Mouse (Mus musculus) gastrocnemius, adult 2 months (tissue): ENCODE data around the gene Ift140. TPM values are rescaled to one million over a fixed set of nuclear protein-coding genes. Genes with fewer than 3 reads are reported as not detected.
A peak's percentile ranks its signal among the peaks of the same experiment; 100 is the strongest.

ENCODE experiments used
- DNase-seq: peaks from one replicate; pipeline ENCODE4 v3.0.0; 2022
- H3K27ac ChIP-seq: fragments of 200-600 bp; 2 replicates; pipeline ENCODE4 v1.8.1; 2022; ENCODE audit warnings: mild to moderate bottlenecking
- H3K4me3 ChIP-seq: fragments of 200-600 bp; 2 replicates; pipeline ENCODE4 v1.8.1; 2022; ENCODE audit warnings: mild to moderate bottlenecking, moderate library complexity
- CTCF ChIP-seq: fragments of 200-600 bp; IDR thresholded peaks from 2 replicates; pipeline ENCODE4 v1.8.1; 2022; ENCODE audit warnings: antibody characterized with exemption, mild to moderate bottlenecking, moderate library complexity
- intact Hi-C: fragments of 180-260 bp; cut with DNase I; formaldehyde crosslinking; loops from one replicate; pipeline ENCODE4 v1.15.1; 2025
- total RNA-seq, 2 experiments: library from RNA; stranded (reverse); gene quantifications; 2 replicates each; pipeline ENCODE4 v1.2.3; 2021

The Ift140 gene
- total RNA-seq, 2 experiments from 2014 or later = 2.8 to 2.9 TPM

DNA sequence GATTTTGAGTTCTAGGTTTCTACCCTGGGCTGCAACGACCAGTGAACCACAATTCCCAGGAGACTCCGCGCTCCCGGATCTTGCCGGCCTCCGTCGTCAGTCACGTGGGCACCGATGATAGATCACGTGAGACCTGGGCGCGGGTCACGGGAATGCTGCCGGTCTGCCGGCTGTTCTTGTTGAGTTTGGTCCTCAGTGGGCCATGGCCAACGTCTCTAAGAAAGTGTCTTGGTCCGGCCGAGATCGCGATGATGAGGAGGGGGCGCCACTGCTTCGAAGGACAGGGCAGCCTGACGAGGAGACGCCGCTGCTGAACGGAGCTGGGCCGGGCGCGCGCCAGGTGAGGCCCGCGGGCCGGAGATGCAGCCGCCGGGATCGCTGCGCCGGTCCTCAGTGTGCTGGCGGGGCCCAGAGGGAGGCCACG, 117.4 kb downstream of the Ift140 start, which contains the start of gene Clcn7:
Gene Clcn7 (plus strand): TSS at position 117 of the 424 bp plus-strand sequence.
- TF ChIP-seq CTCF = no peak
- Histone ChIP-seq H3K27ac (peak within 1 kb of the TSS; percentile 91), H3K4me3 (peak within 1 kb of the TSS; percentile 99)
- DNase-seq = peak; percentile 96
- intact Hi-C loops = loop anchor here (2.0 kb wide), 1 partner anchor 52 kb away; the partner anchor contains the start of gene BC003965

DNA sequence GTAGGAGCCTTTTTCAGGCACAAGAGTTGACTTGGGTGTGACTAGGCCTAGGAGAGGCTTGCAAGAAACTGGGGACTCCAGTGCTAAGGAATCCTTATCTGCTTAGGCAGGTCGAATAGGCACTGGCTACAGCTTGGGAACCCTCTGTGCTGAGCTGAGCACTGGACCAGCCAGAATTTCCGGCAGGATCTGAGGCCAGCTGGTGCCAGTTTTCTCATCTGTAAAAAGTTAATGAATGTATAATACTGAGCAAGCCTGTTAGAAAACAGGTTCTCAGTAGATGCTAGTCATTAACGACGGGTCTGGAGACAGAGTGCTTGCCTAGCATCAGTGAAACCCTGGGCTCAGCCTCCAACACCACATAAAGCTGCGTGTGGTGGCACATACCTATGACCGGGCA, 119.7 kb downstream of the Ift140 start:
- no peak for TF ChIP-seq CTCF
- no peak overlapping the region for H3K4me3 ChIP-seq
- DNase-seq = no peak
- intact Hi-C loops = no loop called here
- H3K27ac ChIP-seq = no peak overlapping the region

DNA sequence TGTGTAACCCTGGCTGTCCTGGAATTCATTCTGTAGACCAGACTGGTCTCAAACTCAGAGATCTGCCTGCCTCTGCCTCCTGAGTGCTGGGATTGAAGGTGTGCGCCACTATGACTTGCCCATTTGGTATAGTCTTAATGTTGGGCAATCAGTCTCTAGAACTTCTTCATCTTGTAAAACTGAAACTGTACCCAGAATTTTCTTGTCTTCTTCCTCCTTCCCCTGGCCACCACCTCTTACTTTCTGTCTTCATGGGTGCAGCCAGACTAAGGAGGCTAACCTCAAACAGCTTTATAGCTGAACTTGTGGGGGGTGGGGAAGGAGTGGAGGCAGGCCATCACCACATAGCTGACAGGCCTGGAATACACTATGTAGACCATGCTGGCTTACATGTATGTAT, 122.9 kb downstream of the Ift140 start:
- Histone ChIP-seq H3K4me3 (no peak overlapping the region), H3K27ac (no peak overlapping the region)
- intact Hi-C loops = no loop called here
- no peak for TF ChIP-seq CTCF
- no peak for DNase-seq

DNA sequence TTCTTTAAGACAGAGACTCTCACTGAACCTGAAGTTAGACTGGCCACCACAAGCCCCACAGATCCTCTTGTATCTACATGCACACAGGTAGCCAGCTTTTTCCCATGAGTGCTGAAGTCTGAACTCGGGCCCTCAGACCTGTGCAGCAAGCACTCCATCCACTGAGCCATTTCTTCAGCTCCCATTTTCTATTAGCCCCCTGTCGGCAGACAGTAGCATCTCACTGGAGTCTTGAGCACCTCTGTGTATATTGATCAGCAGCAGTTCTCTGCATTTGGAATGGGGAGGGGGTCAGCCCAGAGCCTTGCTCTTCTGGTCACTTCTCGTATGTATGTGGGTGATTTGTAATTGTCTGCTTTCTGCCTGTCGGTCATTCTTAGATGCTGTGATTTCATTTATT, 124.1 kb downstream of the Ift140 start:
- peak; percentile 35; the same call in 1 of the 2 replicates for TF ChIP-seq CTCF
- no peak for DNase-seq
- no peak overlapping the region for H3K27ac ChIP-seq
- no peak overlapping the region for H3K4me3 ChIP-seq
- intact Hi-C loops = no loop called here

Other genes with a start within 250 kb of the Ift140 start
- not detected for gene Meiob, start 211.8 kb upstream of the Ift140 start, total RNA-seq
- gene Hagh, start 175.9 kb upstream of the Ift140 start, total RNA-seq = 10 to 100 TPM; 75.8 to 90.9 TPM
- 10 to 100 TPM; 34.6 to 50.6 TPM for gene Fahd1, start 165.7 kb upstream of the Ift140 start, total RNA-seq
- 1 to 10 TPM; 3.4 to 4.0 TPM for gene Igfals, start 150.1 kb upstream of the Ift140 start, total RNA-seq
- gene Nubp2, start 129.7 kb upstream of the Ift140 start, total RNA-seq = 10 to 100 TPM; 10.5 to 11.3 TPM
- 10 to 100 TPM; 30.4 to 37.7 TPM for gene Spsb3, start 129.4 kb upstream of the Ift140 start, total RNA-seq
- 10 to 100 TPM in 1 of 2 experiments, 1 to 10 TPM in 1; 9.3 to 10.9 TPM for gene Eme2, start 121.0 kb upstream of the Ift140 start, total RNA-seq
- gene Mrps34, start 121.0 kb upstream of the Ift140 start, total RNA-seq = 10 to 100 TPM; 75.8 to 95.7 TPM
- 10 to 100 TPM; 10.2 to 13.1 TPM for gene Nme3, start 119.6 kb upstream of the Ift140 start, total RNA-seq
- 10 to 100 TPM; 19.3 to 21.8 TPM for gene Mapk8ip3, start 79.1 kb upstream of the Ift140 start, total RNA-seq
- 1 to 10 TPM; 5.3 to 6.8 TPM for gene Jpt2, start 55.4 kb upstream of the Ift140 start, total RNA-seq
- 1 to 10 TPM; 6.3 to 7.1 TPM for gene Cramp1l, start 297 bp upstream of the Ift140 start, total RNA-seq
- 10 to 100 TPM in 1 of 2 experiments, 1 to 10 TPM in 1; 8.3 to 21.5 TPM for gene Tmem204, start 67.5 kb downstream of the Ift140 start, total RNA-seq
- 10 to 100 TPM in 1 of 2 experiments, 1 to 10 TPM in 1; 4.5 to 11.4 TPM for gene Telo2, start 99.9 kb downstream of the Ift140 start, total RNA-seq
- 1 to 10 TPM; 2.2 to 6.1 TPM for gene Ptx4, start 104.7 kb downstream of the Ift140 start, total RNA-seq
- 10 to 100 TPM; 16.2 to 19.2 TPM for gene Clcn7, start 117.3 kb downstream of the Ift140 start, total RNA-seq
- not detected for gene Ccdc154, start 146.4 kb downstream of the Ift140 start, total RNA-seq
- not detected for gene Gm38655, start 159.4 kb downstream of the Ift140 start, total RNA-seq
- gene BC003965, start 168.5 kb downstream of the Ift140 start, total RNA-seq = 10 to 100 TPM; 11.4 to 18.3 TPM
- gene Unkl, start 172.3 kb downstream of the Ift140 start, total RNA-seq = 1 to 10 TPM; 5.5 to 5.7 TPM
- gene Gnptg, start 224.0 kb downstream of the Ift140 start, total RNA-seq = 10 to 100 TPM; 14.9 to 16.5 TPM
- 10 to 100 TPM; 16.3 to 17.5 TPM for gene Tsr3, start 224.1 kb downstream of the Ift140 start, total RNA-seq
- under 1 TPM in 1 of 2 experiments, not detected in 1; 0.08 TPM for gene Baiap3, start 240.3 kb downstream of the Ift140 start, total RNA-seq